ENCODE assay signal across 12 mouse cellular contexts in the genomic region with DNA sequence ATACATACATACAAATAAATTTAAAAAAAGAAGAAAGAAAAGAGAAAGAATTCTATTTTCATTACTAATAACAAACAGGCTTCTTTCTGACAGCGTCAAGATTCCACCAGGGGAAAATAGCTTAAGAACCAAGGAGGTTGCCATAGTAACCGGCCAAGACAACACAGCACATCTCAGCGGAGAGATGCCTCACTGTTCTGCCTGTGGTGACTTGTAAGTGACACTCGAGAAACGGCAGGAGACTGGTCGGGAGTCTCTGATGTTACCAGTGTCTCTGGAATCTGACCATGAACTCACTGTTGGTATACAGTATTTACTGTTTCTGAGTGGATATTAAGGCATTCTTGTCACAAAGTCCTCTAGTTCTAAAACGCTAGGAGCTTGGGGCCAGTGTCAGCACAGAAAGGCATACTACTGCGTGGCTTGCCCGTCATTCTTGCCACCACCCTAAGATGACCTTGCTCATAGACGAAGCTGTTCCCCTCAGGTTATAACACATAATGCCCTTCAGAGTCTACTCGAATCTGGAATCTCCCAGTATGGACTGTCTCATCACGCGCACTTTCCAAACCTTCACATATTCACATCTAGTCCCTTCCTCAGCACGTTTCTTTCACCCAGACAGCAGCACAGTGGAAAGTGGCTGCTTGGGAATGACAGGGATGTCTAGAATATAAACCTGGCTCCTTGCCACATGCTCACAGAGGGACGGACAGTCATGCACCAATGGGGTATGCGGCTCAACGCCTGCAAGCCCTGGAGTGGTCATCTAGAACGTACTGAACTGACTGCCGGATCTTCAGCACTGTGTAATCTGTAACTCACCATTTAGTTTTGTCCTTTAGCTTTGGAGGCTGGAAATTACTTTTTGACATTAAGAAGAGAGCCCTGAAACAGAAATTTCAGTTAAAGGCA. TPM values are rescaled to one million over a fixed set of nuclear protein-coding genes. Genes with fewer than 3 reads are reported as not detected.
DNase-seq lines count a peak whose midpoint lies in the region; ATAC-seq and TF ChIP-seq lines count a peak whose summit lies in the region.
"Had no signal": no experiment of that assay in that cellular context is flagged by ENCODE, and none has a peak within 500 bp of the region (broad histone marks: within the 10 kb centered on the region; RNA-seq: fewer than 3 reads in every experiment).

No protein-coding gene starts in this region.

- no peak for ATAC-seq in forebrain, embryonic 11.5 days (replicated peaks; ENCODE audit: low FRiP score)
- ATAC-seq in neural tube, embryonic 11.5 days (ENCODE audit: insufficient read depth, low FRiP score, low TSS enrichment), result no peak
- no peak for ATAC-seq in intestine, postnatal 0 days
- ATAC-seq: activated CD4-positive, CD25-positive, alpha-beta regulatory T cell, adult 4 months had no signal

- H3K36me3 ChIP-seq in forebrain, embryonic 10.5 days (replicated peaks), result peaks cover 71% of the 10 kb centered on the region
- no peaks in the 10 kb centered on the region for H3K36me3 ChIP-seq in forebrain, embryonic 11.5 days (ENCODE audit: control insufficient read depth, insufficient read depth, low read length)
- H3K36me3 ChIP-seq in neural tube, embryonic 11.5 days (ENCODE audit: control insufficient read depth, insufficient read depth, low read length), result no peaks in the 10 kb centered on the region; the same call in 1 of the 2 replicates
- H3K36me3 ChIP-seq in intestine, postnatal 0 days (ENCODE audit: control insufficient read depth, insufficient read depth), result peaks cover 41% of the 10 kb centered on the region
- H3K36me3 ChIP-seq in thymus, adult 2 months (ENCODE audit: control insufficient read depth, insufficient read depth, low read length), result peaks cover 18% of the 10 kb centered on the region

- no peak for TF ChIP-seq POLR2A in thymus, adult 2 months (IDR thresholded peaks at IDR 0.05; ENCODE audit: control insufficient read depth, extremely low read depth, insufficient read depth, low read length, poor library complexity)

- no peak overlapping the region for H3K9ac ChIP-seq in forebrain, embryonic 11.5 days (ENCODE audit: low read length)
- H3K9ac ChIP-seq in neural tube, embryonic 11.5 days (ENCODE audit: low read length), result no peak overlapping the region
- no peak overlapping the region for H3K9ac ChIP-seq in intestine, postnatal 0 days (ENCODE audit: low read depth, low read length)

- H3K4me1 ChIP-seq in forebrain, embryonic 10.5 days, result peaks cover 4% of the 10 kb centered on the region; the same call in 1 of the 2 replicates
- H3K4me1 ChIP-seq in forebrain, embryonic 11.5 days (replicated peaks; ENCODE audit: control insufficient read depth, insufficient read depth, low read length), result no peaks in the 10 kb centered on the region
- no peaks in the 10 kb centered on the region for H3K4me1 ChIP-seq in neural tube, embryonic 11.5 days (ENCODE audit: control insufficient read depth, insufficient read depth, low read length)
- H3K4me1 ChIP-seq in intestine, postnatal 0 days (replicated peaks; ENCODE audit: control insufficient read depth, insufficient read depth, low read length), result no peaks in the 10 kb centered on the region
- H3K4me1 ChIP-seq in thymus, adult 2 months (replicated peaks; ENCODE audit: control insufficient read depth, insufficient read depth, low read length), result no peaks in the 10 kb centered on the region; the same call in 1 of the 2 replicates

- DNase-seq in forebrain, embryonic 10.5 days (ENCODE audit: extremely low spot score, low spot score), result peak; percentile 26
- DNase-seq in forebrain, embryonic 11.5 days (ENCODE audit: low spot score), result no peak
- DNase-seq in neural tube, embryonic 11.5 days (ENCODE audit: low spot score), result peak; percentile 34
- no peak for DNase-seq in neural tube, embryonic 10.5 days (ENCODE audit: extremely low spot score, low spot score)
- DNase-seq in left cerebral cortex, adult 2 months (ENCODE audit: extremely low spot score in 1 of 2, low spot score in 2 of 2), result peak in 1 of 2 experiments; percentile 38
- peak; percentile 18 for DNase-seq in right cerebral cortex, postnatal 4 days
- no peak for DNase-seq in thymus, adult 2 months
- DNase-seq: kidney, adult 2 months; lung, postnatal 36 days had no signal

- TF ChIP-seq CTCF in left cerebral cortex, adult 2 months (IDR thresholded peaks at IDR 0.05), result no peak; the same call in 1 of the 2 replicates
- no peak for TF ChIP-seq CTCF in intestine, postnatal 0 days (IDR thresholded peaks at IDR 0.05; ENCODE audit: low read depth)
- no peak for TF ChIP-seq CTCF in thymus, adult 2 months (IDR thresholded peaks at IDR 0.05; ENCODE audit: borderline replicate concordance, control insufficient read depth, extremely low read depth, insufficient read depth, low read length, poor library complexity)

- H3K9me3 ChIP-seq in forebrain, embryonic 10.5 days, result no peaks in the 10 kb centered on the region
- H3K9me3 ChIP-seq in forebrain, embryonic 11.5 days (ENCODE audit: control insufficient read depth, low read length), result no peaks in the 10 kb centered on the region
- H3K9me3 ChIP-seq in neural tube, embryonic 11.5 days (ENCODE audit: control insufficient read depth, low read length), result no peaks in the 10 kb centered on the region
- H3K9me3 ChIP-seq in intestine, postnatal 0 days (ENCODE audit: control insufficient read depth), result no peaks in the 10 kb centered on the region

- WGBS in forebrain, embryonic 10.5 days, result 76% methylated on average over 19 of the region's 19 CpGs
- WGBS in forebrain, embryonic 11.5 days, result 72% methylated on average over 19 of the region's 19 CpGs
- WGBS in neural tube, embryonic 11.5 days, result 70% methylated on average over 19 of the region's 19 CpGs
- 74% methylated on average over 19 of the region's 19 CpGs for WGBS in intestine, postnatal 0 days
- WGBS in thymus, adult 2 months, result 94% methylated on average over 19 of the region's 19 CpGs

- H3K4me3 ChIP-seq in forebrain, embryonic 10.5 days, result no peak overlapping the region
- H3K4me3 ChIP-seq in forebrain, embryonic 11.5 days (ENCODE audit: low read depth, low read length), result no peak overlapping the region
- no peak overlapping the region for H3K4me3 ChIP-seq in neural tube, embryonic 11.5 days (ENCODE audit: low read depth, low read length)
- H3K4me3 ChIP-seq in left cerebral cortex, adult 2 months, result no peak overlapping the region
- H3K4me3 ChIP-seq in intestine, postnatal 0 days (ENCODE audit: low read depth, low read length), result no peak overlapping the region
- no peak overlapping the region for H3K4me3 ChIP-seq in thymus, adult 2 months (ENCODE audit: control insufficient read depth, insufficient read depth, low read length)
- H3K4me3 ChIP-seq: erythroblast, embryonic 14.5 days had no signal

- intact Hi-C loops in left cerebral cortex, adult 2 months (cut with DNase I), result no loop called here

- no peak overlapping the region for H3K4me2 ChIP-seq in forebrain, embryonic 11.5 days (ENCODE audit: low read depth, low read length, severe bottlenecking)
- no peak overlapping the region for H3K4me2 ChIP-seq in neural tube, embryonic 11.5 days (ENCODE audit: low read depth)
- H3K4me2 ChIP-seq in intestine, postnatal 0 days (replicated peaks; ENCODE audit: low read depth), result no peak overlapping the region

- no peak overlapping the region for H3K27ac ChIP-seq in forebrain, embryonic 10.5 days
- no peak overlapping the region for H3K27ac ChIP-seq in forebrain, embryonic 11.5 days (ENCODE audit: low read depth, low read length)
- no peak overlapping the region for H3K27ac ChIP-seq in neural tube, embryonic 11.5 days (ENCODE audit: low read depth, low read length)
- peak overlapping the region; percentile 32; the same call in 1 of the 2 replicates for H3K27ac ChIP-seq in left cerebral cortex, adult 2 months
- H3K27ac ChIP-seq in intestine, postnatal 0 days (ENCODE audit: low read depth, low read length), result no peak overlapping the region
- no peak overlapping the region for H3K27ac ChIP-seq in thymus, adult 2 months (ENCODE audit: control insufficient read depth, insufficient read depth, low read length)

- no peaks in the 10 kb centered on the region for H3K27me3 ChIP-seq in forebrain, embryonic 10.5 days (ENCODE audit: poor library complexity, severe bottlenecking)
- no peaks in the 10 kb centered on the region for H3K27me3 ChIP-seq in forebrain, embryonic 11.5 days (ENCODE audit: control insufficient read depth, insufficient read depth, low read length)
- no peaks in the 10 kb centered on the region for H3K27me3 ChIP-seq in neural tube, embryonic 11.5 days (ENCODE audit: control insufficient read depth, insufficient read depth, low read length)
- H3K27me3 ChIP-seq in intestine, postnatal 0 days (replicated peaks; ENCODE audit: control insufficient read depth, insufficient read depth, low read length), result no peaks in the 10 kb centered on the region
- H3K27me3 ChIP-seq in thymus, adult 2 months (ENCODE audit: control insufficient read depth, insufficient read depth, low read length), result no peaks in the 10 kb centered on the region

RNA-seq across cellular contexts. Expression of a gene that starts 48.6 kb away (rescaled TPM):
- 10.0 and 12.7 TPM in 2 replicates for polyA plus RNA-seq in forebrain, embryonic 10.5 days (2016; fragmentation: Nextera tagmentation; extraction: Ambion mirVana)
- 29.8 and 32.4 TPM in 2 replicates for polyA plus RNA-seq in forebrain, embryonic 11.5 days (2014; fragmentation: Nextera tagmentation; extraction: Ambion mirVana)
- 43.1 and 48.1 TPM in 2 replicates for polyA plus RNA-seq in neural tube, embryonic 11.5 days (2014; fragmentation: Nextera tagmentation; extraction: Ambion mirVana)
- total RNA-seq in left cerebral cortex, adult 2 months (2021), result 100 to 1,000 TPM; 230 to 233 TPM
- 5.0 and 5.6 TPM in 2 replicates for polyA plus RNA-seq in intestine, postnatal 0 days (2015; fragmentation: Nextera tagmentation; extraction: Ambion mirVana)
- polyA plus RNA-seq in thymus, adult 2 months (2012; rRNA removed), result 0.75 and 0.91 TPM in 2 replicates

RNA-seq across cellular contexts. Expression of a gene that starts 49.2 kb away (rescaled TPM):
- polyA plus RNA-seq in forebrain, embryonic 10.5 days (2016; fragmentation: Nextera tagmentation; extraction: Ambion mirVana), result 23.5 and 24.6 TPM in 2 replicates
- polyA plus RNA-seq in forebrain, embryonic 11.5 days (2014; fragmentation: Nextera tagmentation; extraction: Ambion mirVana), result 31.4 and 32.7 TPM in 2 replicates
- 42.3 and 43.5 TPM in 2 replicates for polyA plus RNA-seq in neural tube, embryonic 11.5 days (2014; fragmentation: Nextera tagmentation; extraction: Ambion mirVana)
- total RNA-seq in left cerebral cortex, adult 2 months (2021), result 10 to 100 TPM; 39.8 to 40.9 TPM
- 9.9 and 10.2 TPM in 2 replicates for polyA plus RNA-seq in intestine, postnatal 0 days (2015; fragmentation: Nextera tagmentation; extraction: Ambion mirVana)
- 11.3 and 17.1 TPM in 2 replicates for polyA plus RNA-seq in thymus, adult 2 months (2012; rRNA removed)

RNA-seq across cellular contexts. Expression of a gene that starts 52.7 kb away (rescaled TPM):
- 0.44 and 1.1 TPM in 2 replicates for polyA plus RNA-seq in forebrain, embryonic 10.5 days (2016; fragmentation: Nextera tagmentation; extraction: Ambion mirVana)
- polyA plus RNA-seq in forebrain, embryonic 11.5 days (2014; fragmentation: Nextera tagmentation; extraction: Ambion mirVana), result 0.31 and 0.81 TPM in 2 replicates
- 0.52 and 0.53 TPM in 2 replicates for polyA plus RNA-seq in neural tube, embryonic 11.5 days (2014; fragmentation: Nextera tagmentation; extraction: Ambion mirVana)
- total RNA-seq in left cerebral cortex, adult 2 months (2021), result 10 to 100 TPM; 28.9 to 30.8 TPM
- polyA plus RNA-seq in intestine, postnatal 0 days (2015; fragmentation: Nextera tagmentation; extraction: Ambion mirVana), result 1.5 and 1.6 TPM in 2 replicates
- 2.5 TPM in 2 replicates for polyA plus RNA-seq in thymus, adult 2 months (2012; rRNA removed)
- polyA plus RNA-seq: activated CD4-positive, CD25-positive, alpha-beta regulatory T cell, adult 4 months had no signal

Comparison
In these comparisons a context has a peak if more than half of its experiments do, and no peak if none do; other contexts are left out.
1. DNase-seq: peak in forebrain, embryonic 10.5 days (single experiment), neural tube, embryonic 11.5 days (single experiment) and right cerebral cortex, postnatal 4 days (single experiment); none in forebrain, embryonic 11.5 days (single experiment), neural tube, embryonic 10.5 days (single experiment) and thymus, adult 2 months (single experiment).